Mouse (Mus musculus) megakaryocyte, embryonic 14.5 days (primary cell): ENCODE measurements around the gene Ercc8.

Experiments
- FLI1 ChIP-seq: IDR thresholded peaks from 2 replicates; pipeline ENCODE4 v1.6.1; 2012; ENCODE audit warnings: low read length, inconsistent platforms, mixed read lengths
- GATA1 ChIP-seq: IDR thresholded peaks from 3 replicates; pipeline ENCODE4 v1.6.1; 2012; ENCODE audit warnings: mixed read lengths, low read length, inconsistent platforms, borderline replicate concordance

DNA sequence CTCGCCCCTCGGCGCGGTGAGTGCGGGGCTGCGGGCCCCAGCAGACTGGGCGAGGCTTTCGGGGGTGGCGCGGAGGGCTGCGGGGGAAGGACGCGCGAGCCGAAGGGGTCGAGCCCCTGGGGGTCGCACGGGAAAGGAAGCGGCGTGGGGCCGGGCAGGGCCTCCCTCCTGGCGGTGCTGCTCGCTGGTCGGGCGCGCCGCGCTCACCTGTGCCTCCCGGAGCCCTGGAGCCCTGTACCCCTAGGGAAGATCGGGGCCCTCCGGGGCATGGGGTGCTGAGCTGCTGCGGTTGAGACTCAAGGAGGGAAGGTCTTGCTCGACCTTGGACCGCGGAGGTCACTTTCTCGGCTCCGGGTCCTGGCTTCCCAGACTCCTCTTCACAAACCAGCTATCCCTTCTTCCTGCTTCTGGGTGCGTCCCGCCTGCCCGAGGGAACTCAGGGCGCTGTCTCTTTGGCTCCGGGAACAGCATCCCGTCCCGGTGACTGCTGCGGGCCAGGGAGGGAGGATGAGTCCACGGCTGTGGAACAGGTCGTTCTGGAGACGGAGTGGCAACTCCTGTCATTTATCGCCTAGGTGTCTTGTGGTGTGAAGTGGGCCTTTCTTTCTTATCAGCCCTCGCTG lies 56.1 kb downstream of the Ercc8 start:
- no peak for TF ChIP-seq GATA1
- no peak for TF ChIP-seq FLI1
